Mouse (Mus musculus) kidney, adult 2 months (tissue): ENCODE measurements at regions not wholly inside any gene's neighbourhood (a gene's known extent, or its start where the extent isn't known, plus 50 kb on each side); places are given as distances from the start of the nearest gene placed in this dataset.

ENCODE experiments used
- CTCF ChIP-seq: fragments of 200-500 bp; conservative IDR thresholded peaks from 2 replicates; pipeline ENCODE4 v1.5.1; 2011; ENCODE audit warnings: low read depth, mild to moderate bottlenecking, control low read depth, low read length, moderate library complexity, mixed read lengths; ENCODE audit not compliant: insufficient read depth, insufficient read length
- POLR2A ChIP-seq: fragments of 200-500 bp; IDR thresholded peaks from one replicate; pipeline ENCODE4 v1.6.1; 2011; ENCODE audit warnings: low read depth, low read length, control low read depth

DNA sequence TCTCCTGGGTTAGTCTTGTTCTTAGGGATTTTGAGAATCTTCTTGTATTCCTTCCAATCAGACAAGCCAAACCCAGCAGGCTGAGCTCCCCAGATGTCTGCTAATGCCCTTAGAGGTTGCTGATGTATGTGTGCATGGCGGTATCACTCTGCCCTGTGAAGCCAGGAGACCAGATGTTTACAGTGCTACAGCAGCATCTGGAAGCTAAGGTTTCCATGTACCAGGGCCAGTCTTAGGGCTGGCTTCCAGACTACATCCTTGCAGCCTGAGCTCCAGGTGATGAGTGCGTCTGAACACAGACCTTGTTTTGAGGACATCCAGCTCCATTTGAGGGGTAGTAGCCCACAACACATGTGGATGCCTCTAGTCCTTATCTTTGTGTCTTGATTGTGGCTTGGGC is 241.7 kb downstream of the Ttc32 start:
- TF ChIP-seq CTCF (no peak), POLR2A (no peak)
